Mouse (Mus musculus) hindbrain, embryonic 11.5 days (tissue): Measurements from ENCODE around the gene Arhgap31. TPM values are rescaled to one million over a fixed set of nuclear protein-coding genes. Genes with fewer than 3 reads are reported as not detected.

Source experiments
- ATAC-seq: fragments of 200-750 bp; cut with Nextera tagmentation; 2 replicates; pipeline ENCODE4 v1.8.0; 2017; ENCODE audit warnings: mild to moderate bottlenecking, moderate TSS enrichment, moderate library complexity; ENCODE audit not compliant: low FRiP score
- DNase-seq: peaks from one replicate; pipeline ENCODE4 v3.0.0-alpha.2; 2015; ENCODE audit warnings: low spot score
- H3K27ac ChIP-seq: fragments of 300-500 bp; sonication (generic); 2 replicates; pipeline ENCODE4 v1.5.1; 2014; ENCODE audit warnings: mild to moderate bottlenecking, low read depth, low read length
- H3K27me3 ChIP-seq: fragments of 300-500 bp; sonication (generic); 2 replicates; pipeline ENCODE4 v1.6.1; 2014; ENCODE audit warnings: mild to moderate bottlenecking, low read length, moderate library complexity, mixed read lengths; ENCODE audit not compliant: control insufficient read depth, insufficient read depth
- H3K36me3 ChIP-seq: fragments of 300-500 bp; sonication (generic); 2 replicates; pipeline ENCODE4 v1.6.1; 2014; ENCODE audit warnings: mild to moderate bottlenecking, low read length, moderate library complexity, mixed read lengths; ENCODE audit not compliant: control insufficient read depth, insufficient read depth
- H3K4me1 ChIP-seq: fragments of 300-500 bp; sonication (generic); replicated peaks from 2 replicates; pipeline ENCODE4 v1.6.1; 2014; ENCODE audit warnings: low read length, mixed read lengths; ENCODE audit not compliant: control insufficient read depth, insufficient read depth
- H3K4me2 ChIP-seq: fragments of 300-500 bp; sonication (generic); replicated peaks from 2 replicates; pipeline ENCODE4 v1.6.1; 2014; ENCODE audit warnings: mild to moderate bottlenecking, low read depth, low read length
- H3K4me3 ChIP-seq: fragments of 300-500 bp; sonication (generic); 2 replicates; pipeline ENCODE4 v1.5.1; 2014; ENCODE audit warnings: low read depth, low read length
- H3K9ac ChIP-seq: fragments of 300-500 bp; sonication (generic); 2 replicates; pipeline ENCODE4 v1.6.1; 2014; ENCODE audit warnings: low read depth, low read length
- H3K9me3 ChIP-seq: fragments of 300-500 bp; sonication (generic); 2 replicates; pipeline ENCODE4 v1.6.1; 2016; ENCODE audit warnings: low read length; ENCODE audit not compliant: control insufficient read depth
- WGBS: fragments of 180-500 bp; shearing (Covaris S2); extraction: QIAGEN DNeasy Blood & Tissue Kit; methylation state at CpG from one replicate; pipeline ENCODE4 v1.1.7; 2014; 5-methylcytosine and 5-hydroxymethylcytosine counted together
- polyA plus RNA-seq: library from polyadenylated mRNA; unstranded; fragments of >200 nt; fragmentation: Nextera tagmentation; extraction: Ambion mirVana; gene quantifications from 2 replicates; pipeline ENCODE4 v1.2.1, GENCODE M21; 2014

Gene Arhgap31
- polyA plus RNA-seq, 1 experiment from 2014 or later = 9.0 TPM

DNA sequence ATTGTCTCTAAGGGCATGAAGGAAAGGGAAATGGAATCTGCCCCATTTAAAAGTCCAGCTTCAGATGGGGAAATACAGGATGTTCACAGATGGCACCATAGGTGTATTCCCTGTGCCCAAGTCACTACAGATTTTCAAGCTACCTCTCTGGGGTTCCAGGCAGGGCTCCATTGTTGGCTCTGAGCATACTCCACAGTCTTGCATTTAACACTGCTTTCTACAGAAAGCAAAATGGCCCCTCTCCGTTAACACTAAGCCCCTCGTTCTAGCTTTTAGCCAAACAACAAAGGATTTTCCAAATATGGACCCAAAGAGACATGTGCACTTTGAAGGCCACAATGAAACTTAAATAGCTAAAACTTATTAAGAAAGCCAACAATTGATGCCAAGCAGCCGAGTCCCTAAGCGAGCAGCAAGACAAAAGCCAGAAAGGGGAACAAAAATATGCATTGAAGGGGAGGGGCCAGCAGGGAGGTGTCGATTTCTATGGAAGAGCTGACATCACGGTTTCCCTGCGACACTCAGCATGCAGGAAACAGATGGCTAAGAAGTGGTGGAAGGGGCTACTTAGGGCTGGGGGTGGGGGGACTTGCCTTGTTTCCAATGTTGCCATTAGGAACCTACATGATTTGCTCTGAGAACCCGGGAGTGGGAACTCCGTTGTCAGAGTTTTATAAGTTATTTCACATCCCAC, 11.4 kb downstream of the Arhgap31 start:
- DNase-seq (peak; percentile 63), ATAC-seq (peak; percentile 82)
- WGBS = 35% methylated on average over 9 of the region's 9 CpGs
- Histone ChIP-seq H3K4me1 (no peaks in the 10 kb centered on the region), H3K4me2 (no peak overlapping the region), H3K36me3 (no peaks in the 10 kb centered on the region), H3K27ac (peak overlapping the region; percentile 33; the same call in 1 of the 2 replicates), H3K9ac (peak overlapping the region; percentile 4; the same call in 1 of the 2 replicates), H3K9me3 (no peaks in the 10 kb centered on the region), H3K27me3 (no peaks in the 10 kb centered on the region), H3K4me3 (no peak overlapping the region)

DNA sequence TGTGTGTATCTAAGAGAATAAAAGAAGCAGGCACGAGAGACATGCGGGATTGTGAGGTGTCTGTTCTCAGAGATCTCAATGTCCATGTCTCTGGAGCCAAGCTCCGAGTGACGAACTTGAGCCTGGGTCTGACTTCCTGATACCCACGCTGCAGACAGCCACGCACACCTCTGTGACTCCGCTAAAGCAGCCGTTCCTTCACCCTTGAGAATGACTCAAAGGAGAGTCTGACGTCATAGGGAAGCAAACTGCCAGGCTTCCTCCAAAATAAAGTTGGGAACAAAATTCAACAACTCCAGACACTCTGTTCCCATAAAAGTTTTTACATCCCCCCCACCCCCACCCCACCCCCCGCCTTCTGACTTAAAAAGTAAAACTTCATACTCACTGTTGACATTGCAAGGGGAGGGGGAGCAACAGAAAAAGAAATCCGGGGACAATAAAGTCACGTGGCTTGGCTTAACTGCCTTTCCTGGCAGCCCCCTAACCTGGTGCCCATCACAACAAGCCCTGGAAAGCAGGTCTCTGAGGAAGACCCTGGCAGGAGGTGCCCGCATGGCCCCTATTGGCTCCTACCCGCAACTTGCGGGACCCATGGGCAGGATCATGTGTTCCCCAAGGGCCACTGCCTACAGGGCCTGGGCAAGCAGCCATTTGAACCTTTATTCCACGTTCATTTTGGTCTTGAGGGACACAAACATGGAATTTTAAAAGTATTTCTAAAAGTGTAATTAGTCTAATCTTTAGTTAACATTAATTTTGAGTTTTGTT, 12.5 kb downstream of the Arhgap31 start:
- H3K9ac ChIP-seq = no peak overlapping the region
- WGBS = 88% methylated on average over 16 of the region's 16 CpGs
- DNase-seq = no peak
- H3K4me1 ChIP-seq = no peaks in the 10 kb centered on the region
- no peak overlapping the region for H3K27ac ChIP-seq
- H3K9me3 ChIP-seq = no peaks in the 10 kb centered on the region
- no peak overlapping the region for H3K4me2 ChIP-seq
- no peaks in the 10 kb centered on the region for H3K27me3 ChIP-seq
- no peaks in the 10 kb centered on the region for H3K36me3 ChIP-seq
- H3K4me3 ChIP-seq = no peak overlapping the region
- ATAC-seq = no peak

DNA sequence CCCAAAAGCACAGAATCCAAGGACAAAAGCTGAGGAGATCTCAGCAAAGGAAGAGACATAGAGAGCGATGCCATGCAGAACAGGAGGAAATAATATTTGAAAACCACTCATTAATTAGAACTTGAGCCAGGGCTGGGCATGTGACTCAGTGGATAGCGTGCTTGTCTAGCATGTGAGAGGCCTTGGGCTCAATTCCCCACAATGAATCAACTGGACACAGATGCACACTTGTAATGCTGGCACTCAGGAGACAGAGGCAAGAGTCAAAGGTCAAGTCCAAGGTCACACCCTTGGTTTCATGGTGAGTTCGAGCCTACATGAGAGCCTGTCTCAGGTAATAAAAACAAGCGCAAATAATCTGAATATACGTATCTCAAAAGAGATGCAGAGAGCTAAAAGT, 15.5 kb downstream of the Arhgap31 start:
- Histone ChIP-seq H3K4me2 (no peak overlapping the region), H3K27me3 (no peaks in the 10 kb centered on the region), H3K4me1 (no peaks in the 10 kb centered on the region), H3K27ac (no peak overlapping the region), H3K36me3 (no peaks in the 10 kb centered on the region), H3K4me3 (no peak overlapping the region), H3K9ac (no peak overlapping the region), H3K9me3 (no peaks in the 10 kb centered on the region)
- ATAC-seq (no peak), DNase-seq (no peak)
- WGBS = 83% methylated on average over 5 of the region's 5 CpGs

DNA sequence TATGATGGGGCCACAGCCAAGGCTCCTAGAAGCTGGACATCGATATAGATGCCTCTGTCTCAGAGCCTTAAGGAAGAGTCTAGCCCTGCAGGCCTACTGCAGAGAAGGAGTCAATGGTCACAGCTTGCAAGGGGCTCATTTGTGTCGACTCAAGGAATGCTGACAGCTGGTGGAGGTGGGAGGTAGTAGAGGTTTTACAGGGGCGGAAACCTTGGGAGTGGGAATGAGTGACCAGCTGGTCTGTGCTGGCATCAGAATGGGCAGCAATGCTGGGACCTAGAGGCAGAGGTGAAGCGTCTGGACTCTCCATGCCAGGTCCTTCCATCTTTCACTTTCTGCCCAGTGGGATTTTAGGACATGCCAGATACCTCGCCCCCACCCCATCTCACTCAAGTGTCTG, 17.5 kb downstream of the Arhgap31 start:
- Histone ChIP-seq H3K4me2 (no peak overlapping the region), H3K9me3 (no peaks in the 10 kb centered on the region), H3K36me3 (no peaks in the 10 kb centered on the region), H3K9ac (no peak overlapping the region), H3K27ac (no peak overlapping the region), H3K27me3 (no peaks in the 10 kb centered on the region), H3K4me3 (no peak overlapping the region), H3K4me1 (no peaks in the 10 kb centered on the region)
- 82% methylated on average over 5 of the region's 5 CpGs for WGBS
- ATAC-seq = no peak
- DNase-seq = no peak

DNA sequence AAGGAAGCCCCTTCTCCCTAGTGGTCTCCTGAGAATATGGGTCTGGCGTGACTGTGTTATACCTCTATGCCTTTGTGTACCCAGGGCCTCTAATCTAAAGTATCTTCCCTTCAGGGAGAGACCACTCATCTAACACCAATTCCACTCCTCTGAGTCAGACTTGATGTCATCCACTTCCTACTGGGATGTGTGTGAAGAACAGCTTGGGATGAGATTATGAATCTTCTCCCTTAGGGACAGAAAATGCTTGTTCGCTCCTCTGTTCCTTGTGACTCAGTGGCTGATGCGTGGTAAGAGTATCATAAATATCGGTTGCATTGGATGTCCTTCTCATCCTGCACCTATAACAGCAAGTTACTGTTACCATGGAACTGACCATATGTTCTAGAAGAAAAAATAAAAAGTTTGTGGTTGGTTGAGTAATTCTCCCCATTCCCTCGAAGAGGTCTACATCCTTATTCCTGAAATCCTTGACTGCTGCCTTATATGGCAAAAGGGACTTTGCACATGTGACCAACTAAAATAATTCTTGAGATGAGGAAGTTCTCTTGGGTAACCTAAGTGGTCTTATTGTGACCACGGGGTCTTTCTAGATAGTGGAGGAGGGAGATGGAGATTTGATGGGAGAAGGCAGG, 18.1 kb downstream of the Arhgap31 start:
- no peaks in the 10 kb centered on the region for H3K4me1 ChIP-seq
- H3K9ac ChIP-seq = no peak overlapping the region
- ATAC-seq (no peak), DNase-seq (no peak)
- H3K9me3 ChIP-seq = no peaks in the 10 kb centered on the region
- H3K27ac ChIP-seq = no peak overlapping the region
- 91% methylated on average over 6 of the region's 6 CpGs for WGBS
- no peak overlapping the region for H3K4me3 ChIP-seq
- no peaks in the 10 kb centered on the region for H3K36me3 ChIP-seq
- no peak overlapping the region for H3K4me2 ChIP-seq
- H3K27me3 ChIP-seq = no peaks in the 10 kb centered on the region

DNA sequence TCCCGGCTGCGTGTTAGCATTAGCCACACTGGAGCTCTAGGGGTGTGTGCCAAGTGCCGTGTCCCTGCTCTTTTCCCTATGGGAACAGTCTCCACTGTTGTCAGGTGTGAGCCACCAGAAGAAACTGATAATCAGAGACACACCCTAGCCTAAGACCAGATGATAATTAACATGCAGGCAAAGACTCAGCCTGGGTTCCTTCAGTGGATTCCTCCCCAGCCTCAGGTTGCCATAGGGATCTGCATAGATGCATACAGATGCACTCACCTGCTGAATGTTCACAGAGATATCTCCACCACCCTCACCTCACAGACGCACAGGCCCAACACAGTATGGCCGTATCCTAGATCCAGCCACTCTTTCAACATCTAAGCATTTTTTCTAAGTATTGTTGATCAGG, 22.6 kb downstream of the Arhgap31 start:
- H3K27ac ChIP-seq = no peak overlapping the region
- no peaks in the 10 kb centered on the region for H3K9me3 ChIP-seq
- ATAC-seq (no peak), DNase-seq (no peak)
- no peak overlapping the region for H3K9ac ChIP-seq
- no peaks in the 10 kb centered on the region for H3K36me3 ChIP-seq
- no peaks in the 10 kb centered on the region for H3K4me1 ChIP-seq
- no peaks in the 10 kb centered on the region for H3K27me3 ChIP-seq
- WGBS = 84% methylated on average over 5 of the region's 5 CpGs
- no peak overlapping the region for H3K4me3 ChIP-seq
- no peak overlapping the region for H3K4me2 ChIP-seq

DNA sequence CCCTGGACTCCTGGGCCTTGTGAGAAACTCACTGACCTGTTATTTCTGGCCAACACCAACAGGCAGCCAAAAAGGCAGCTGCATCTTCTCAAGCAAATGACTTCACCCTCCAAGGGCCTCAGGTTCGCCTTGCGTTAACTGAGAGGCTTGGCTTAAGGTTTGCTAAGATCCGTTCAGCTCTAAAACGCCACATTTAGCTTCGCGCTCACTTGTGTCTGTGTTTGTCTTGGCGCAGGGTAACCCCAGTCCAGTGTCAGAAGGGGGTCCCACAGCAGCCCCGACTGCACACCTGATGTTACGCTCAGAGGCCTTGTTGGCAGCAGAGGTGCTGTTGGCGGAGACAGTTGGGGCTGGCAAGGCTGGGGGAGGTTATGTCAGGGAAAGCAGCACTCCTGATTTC, 23.3 kb downstream of the Arhgap31 start:
- H3K4me2 ChIP-seq = no peak overlapping the region
- no peak overlapping the region for H3K4me3 ChIP-seq
- H3K9me3 ChIP-seq = no peaks in the 10 kb centered on the region
- H3K27me3 ChIP-seq = no peaks in the 10 kb centered on the region
- no peaks in the 10 kb centered on the region for H3K4me1 ChIP-seq
- DNase-seq = no peak
- WGBS = 89% methylated on average over 10 of the region's 10 CpGs
- ATAC-seq = no peak
- no peak overlapping the region for H3K27ac ChIP-seq
- H3K36me3 ChIP-seq = no peaks in the 10 kb centered on the region
- no peak overlapping the region for H3K9ac ChIP-seq

DNA sequence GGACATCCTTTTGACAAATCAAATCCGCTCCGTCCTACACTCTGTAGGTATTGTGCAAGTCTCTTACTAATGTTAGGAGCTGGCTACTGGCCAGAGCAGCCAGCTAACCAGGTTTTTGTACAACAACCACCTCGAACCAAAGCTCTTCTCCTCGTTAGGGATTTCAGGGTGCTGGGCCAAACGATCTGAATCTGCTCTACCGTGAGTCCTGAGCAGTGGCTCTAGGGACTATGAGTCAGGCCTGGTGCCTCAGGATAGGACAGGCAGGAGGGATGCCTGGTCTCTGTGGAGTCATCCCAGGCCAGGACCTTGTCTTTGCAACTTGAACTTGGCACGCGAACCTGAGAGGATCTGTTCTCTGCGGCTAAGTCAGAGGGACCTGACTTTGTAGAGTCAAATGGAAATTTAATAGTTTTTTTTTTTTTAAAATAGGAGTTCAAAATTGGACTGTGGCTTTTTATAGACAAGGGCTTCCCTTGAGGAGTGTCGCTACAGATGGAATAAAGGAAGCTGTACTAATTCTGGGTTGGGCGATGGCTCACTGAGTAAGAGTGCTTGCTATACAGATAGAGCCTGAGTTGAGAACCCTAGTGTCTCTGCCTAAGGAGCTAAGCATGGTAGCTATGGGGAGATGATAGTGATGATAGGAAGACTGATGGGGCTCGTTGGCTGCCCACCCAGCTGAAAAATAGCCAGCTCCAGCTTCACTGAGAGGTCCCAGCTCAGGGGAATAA, 24.4 kb downstream of the Arhgap31 start:
- no peak for DNase-seq

More for the DNA sequence above, 24.4 kb downstream of the Arhgap31 start:
- Histone ChIP-seq H3K36me3 (no peaks in the 10 kb centered on the region), H3K27me3 (no peaks in the 10 kb centered on the region), H3K9ac (no peak overlapping the region), H3K9me3 (no peaks in the 10 kb centered on the region), H3K27ac (no peak overlapping the region), H3K4me2 (no peak overlapping the region), H3K4me3 (no peak overlapping the region), H3K4me1 (no peaks in the 10 kb centered on the region)
- no peak for ATAC-seq
- 92% methylated on average over 12 of the region's 12 CpGs for WGBS
